Mouse (Mus musculus) liver, adult 10 weeks (tissue): ENCODE results near the gene Cenpo. TPM values are rescaled to one million over a fixed set of nuclear protein-coding genes. Genes with fewer than 3 reads are reported as not detected.

Experiments used
- polyA plus RNA-seq: library from polyadenylated mRNA; stranded (reverse); fragments of 350-450 nt; fragmentation: Illumina TruSeq; extraction: RNeasy Lipid Tissue Mini Kit (QIAGEN cat#74804); gene quantifications from one replicate; pipeline ENCODE4 v1.2.3, GENCODE M21; 2014; ENCODE audit warnings: low read depth, low replicate concordance

The Cenpo gene
- polyA plus RNA-seq = 2.5 TPM

GRCm38 (mm10) chr12:4233572-4234508 is at the start of gene Cenpo, which contains the start of gene Ptrhd1:
TSS of gene Cenpo (minus strand) at chr12:4234294.
TSS of gene Ptrhd1 (plus strand) at chr12:4234027.

Other genes starting within 250 kb of the Cenpo start
- 0.21 TPM for gene Efr3b, start 195.4 kb downstream of the Cenpo start, polyA plus RNA-seq
- 0.40 TPM for gene Dnajc27, start 151.7 kb downstream of the Cenpo start, polyA plus RNA-seq
- not detected for gene Adcy3, start 101.2 kb downstream of the Cenpo start, polyA plus RNA-seq
- gene Ptrhd1, start 267 bp downstream of the Cenpo start, polyA plus RNA-seq = 1.5 TPM
- gene Ncoa1, start 242.9 kb upstream of the Cenpo start, polyA plus RNA-seq = 7.0 TPM